Mouse (Mus musculus): ENCODE results near the gene Fscn1. TPM values are rescaled to one million over a fixed set of nuclear protein-coding genes. Genes with fewer than 3 reads are reported as not detected.
A peak's percentile ranks its signal among the peaks of the same experiment; 100 is the strongest.

Gene Fscn1
- polyA plus RNA-seq, 1 experiment from 2014 or later = 120 TPM

GRCm38 (mm10) chr5:142962444-142962961 lies 2.4 kb downstream of the Fscn1 start:
- ATAC-seq (ENCODE audit: insufficient number of reproducible peaks, insufficient read depth, low FRiP score, low read depth) = no peak
- H3K4me1 ChIP-seq (ENCODE audit: control insufficient read depth in 2 of 2, insufficient read depth in 2 of 2, low read length in 2 of 2) = peaks cover 24 to 31% of the 10 kb centered on the region in 2 experiments
- peak overlapping the region; percentile 63 to 76 for H3K4me3 ChIP-seq (ENCODE audit: control insufficient read depth in 1 of 2, insufficient read depth in 1 of 2, low read depth in 1 of 2, low read length in 2 of 2)
- 11% methylated on average over 11 of the region's 11 CpGs for WGBS
- no peaks in the 10 kb centered on the region for H3K9me3 ChIP-seq (ENCODE audit: control insufficient read depth, low read length)
- 0 out of 2 replicates have a peak, but pooled peaks cover 2% of the 10 kb centered on the region for H3K36me3 ChIP-seq (ENCODE audit: control insufficient read depth, insufficient read depth, low read length)
- peak overlapping the region; percentile 58 to 89 for H3K27ac ChIP-seq (replicated peaks in 1 of 2; ENCODE audit: control insufficient read depth in 1 of 2, insufficient read depth in 1 of 2, low read depth in 2 of 2, low read length in 2 of 2)
- peak overlapping the region; percentile 95 for H3K4me2 ChIP-seq (ENCODE audit: low read length)
- no peaks in the 10 kb centered on the region for H3K27me3 ChIP-seq (ENCODE audit: control insufficient read depth, insufficient read depth, low read length)
- H3K9ac ChIP-seq (ENCODE audit: low read length) = peak overlapping the region; percentile 91

GRCm38 (mm10) chr5:142963003-142963704 lies 3.0 kb downstream of the Fscn1 start:
- ATAC-seq (ENCODE audit: insufficient number of reproducible peaks, insufficient read depth, low FRiP score, low read depth) = no peak

GRCm38 (mm10) chr5:142963705-142964494 lies 3.8 kb downstream of the Fscn1 start:
- Histone ChIP-seq H3K4me1 (ENCODE audit: control insufficient read depth in 2 of 2, insufficient read depth in 2 of 2, low read length in 2 of 2) (peaks cover 22 to 31% of the 10 kb centered on the region in 2 experiments), H3K36me3 (ENCODE audit: control insufficient read depth, insufficient read depth, low read length) (peaks cover 10% of the 10 kb centered on the region; the same call in 1 of the 2 replicates), H3K27ac (replicated peaks in 1 of 2; ENCODE audit: control insufficient read depth in 1 of 2, insufficient read depth in 1 of 2, low read depth in 2 of 2, low read length in 2 of 2) (peak overlapping the region; percentile 23 to 89; a peak in 2 of 4 replicates), H3K4me3 (ENCODE audit: control insufficient read depth in 1 of 2, insufficient read depth in 1 of 2, low read depth in 1 of 2, low read length in 2 of 2) (peak overlapping the region; percentile 63 to 76), H3K9ac (ENCODE audit: low read length) (peak overlapping the region; percentile 91; the same call in 1 of the 2 replicates), H3K9me3 (ENCODE audit: control insufficient read depth, low read length) (no peaks in the 10 kb centered on the region), H3K27me3 (ENCODE audit: control insufficient read depth, insufficient read depth, low read length) (no peaks in the 10 kb centered on the region), H3K4me2 (ENCODE audit: low read length) (peak overlapping the region; percentile 95)
- ATAC-seq (ENCODE audit: insufficient number of reproducible peaks, insufficient read depth, low FRiP score, low read depth) = no peak
- whole genome bisulfite sequencing = 54% methylated on average over 17 of the region's 17 CpGs

More at GRCm38 (mm10) chr5:142963003-142963704, 3.0 kb downstream of the Fscn1 start:
- 16% methylated on average over 13 of the region's 13 CpGs for WGBS
- peaks cover 6% of the 10 kb centered on the region; the same call in 1 of the 2 replicates for H3K36me3 ChIP-seq (ENCODE audit: control insufficient read depth, insufficient read depth, low read length)
- peak overlapping the region; percentile 95 for H3K4me2 ChIP-seq (ENCODE audit: low read length)
- H3K4me1 ChIP-seq (ENCODE audit: control insufficient read depth in 2 of 2, insufficient read depth in 2 of 2, low read length in 2 of 2) = peaks cover 24 to 31% of the 10 kb centered on the region in 2 experiments
- H3K9me3 ChIP-seq (ENCODE audit: control insufficient read depth, low read length) = no peaks in the 10 kb centered on the region
- H3K27me3 ChIP-seq (ENCODE audit: control insufficient read depth, insufficient read depth, low read length) = no peaks in the 10 kb centered on the region
- H3K4me3 ChIP-seq (ENCODE audit: control insufficient read depth in 1 of 2, insufficient read depth in 1 of 2, low read depth in 1 of 2, low read length in 2 of 2) = peak overlapping the region; percentile 63 to 76
- peak overlapping the region; percentile 33 to 89 for H3K27ac ChIP-seq (replicated peaks in 1 of 2; ENCODE audit: control insufficient read depth in 1 of 2, insufficient read depth in 1 of 2, low read depth in 2 of 2, low read length in 2 of 2)
- H3K9ac ChIP-seq (ENCODE audit: low read length) = peak overlapping the region; percentile 91

- 93% methylated on average over 6 of the region's 6 CpGs for WGBS
- Histone ChIP-seq H3K36me3 (ENCODE audit: control insufficient read depth, insufficient read depth, low read length) (peaks cover 16% of the 10 kb centered on the region), H3K9me3 (ENCODE audit: control insufficient read depth, low read length) (no peaks in the 10 kb centered on the region), H3K27me3 (ENCODE audit: control insufficient read depth, insufficient read depth, low read length) (no peaks in the 10 kb centered on the region), H3K4me3 (ENCODE audit: control insufficient read depth in 1 of 2, insufficient read depth in 1 of 2, low read depth in 1 of 2, low read length in 2 of 2) (peak overlapping the region in 1 of 2 experiments; percentile 63; a peak in 1 of 4 replicates), H3K4me1 (ENCODE audit: control insufficient read depth in 2 of 2, insufficient read depth in 2 of 2, low read length in 2 of 2) (peaks cover 22 to 31% of the 10 kb centered on the region in 2 experiments), H3K27ac (replicated peaks in 1 of 2; ENCODE audit: control insufficient read depth in 1 of 2, insufficient read depth in 1 of 2, low read depth in 2 of 2, low read length in 2 of 2) (no peak overlapping the region), H3K9ac (ENCODE audit: low read length) (no peak overlapping the region), H3K4me2 (ENCODE audit: low read length) (peak overlapping the region; percentile 95)
- ATAC-seq (ENCODE audit: insufficient number of reproducible peaks, insufficient read depth, low FRiP score, low read depth) = no peak
Observed at GRCm38 (mm10) chr5:142964650-142965049, 4.5 kb downstream of the Fscn1 start.

GRCm38 (mm10) chr5:142968411-142968810 lies 8.3 kb downstream of the Fscn1 start:
- H3K4me2 ChIP-seq (ENCODE audit: low read length) = no peak overlapping the region
- H3K9ac ChIP-seq (ENCODE audit: low read length) = no peak overlapping the region
- WGBS = 90% methylated on average over 14 of the region's 14 CpGs
- no peaks in the 10 kb centered on the region for H3K27me3 ChIP-seq (ENCODE audit: control insufficient read depth, insufficient read depth, low read length)
- H3K4me3 ChIP-seq (ENCODE audit: control insufficient read depth in 1 of 2, insufficient read depth in 1 of 2, low read depth in 1 of 2, low read length in 2 of 2) = no peak overlapping the region
- peaks cover 53% of the 10 kb centered on the region for H3K36me3 ChIP-seq (ENCODE audit: control insufficient read depth, insufficient read depth, low read length)
- no peaks in the 10 kb centered on the region for H3K9me3 ChIP-seq (ENCODE audit: control insufficient read depth, low read length)
- no peak for ATAC-seq (ENCODE audit: insufficient number of reproducible peaks, insufficient read depth, low FRiP score, low read depth)
- no peak overlapping the region for H3K27ac ChIP-seq (replicated peaks in 1 of 2; ENCODE audit: control insufficient read depth in 1 of 2, insufficient read depth in 1 of 2, low read depth in 2 of 2, low read length in 2 of 2)
- H3K4me1 ChIP-seq (ENCODE audit: control insufficient read depth in 2 of 2, insufficient read depth in 2 of 2, low read length in 2 of 2) = peaks cover 8 to 13% of the 10 kb centered on the region in 2 experiments

- H3K4me1 ChIP-seq (ENCODE audit: control insufficient read depth in 2 of 2, insufficient read depth in 2 of 2, low read length in 2 of 2) = peaks cover 13 to 14% of the 10 kb centered on the region in 2 experiments
- H3K4me3 ChIP-seq (ENCODE audit: control insufficient read depth in 1 of 2, insufficient read depth in 1 of 2, low read depth in 1 of 2, low read length in 2 of 2) = no peak overlapping the region
- no peak overlapping the region for H3K9ac ChIP-seq (ENCODE audit: low read length)
- peaks cover 46% of the 10 kb centered on the region for H3K36me3 ChIP-seq (ENCODE audit: control insufficient read depth, insufficient read depth, low read length)
- no peaks in the 10 kb centered on the region for H3K27me3 ChIP-seq (ENCODE audit: control insufficient read depth, insufficient read depth, low read length)
- no peaks in the 10 kb centered on the region for H3K9me3 ChIP-seq (ENCODE audit: control insufficient read depth, low read length)
- 43% methylated on average over 3 of the region's 3 CpGs for WGBS
- no peak for ATAC-seq (ENCODE audit: insufficient number of reproducible peaks, insufficient read depth, low FRiP score, low read depth)
- H3K4me2 ChIP-seq (ENCODE audit: low read length) = no peak overlapping the region
- H3K27ac ChIP-seq (replicated peaks in 1 of 2; ENCODE audit: control insufficient read depth in 1 of 2, insufficient read depth in 1 of 2, low read depth in 2 of 2, low read length in 2 of 2) = no peak overlapping the region
Observed at GRCm38 (mm10) chr5:142973971-142974370, 13.8 kb downstream of the Fscn1 start.

GRCm38 (mm10) chr5:142974598-142975121 lies 14.5 kb downstream of the Fscn1 start:
- peaks cover 13 to 14% of the 10 kb centered on the region in 2 experiments for H3K4me1 ChIP-seq (ENCODE audit: control insufficient read depth in 2 of 2, insufficient read depth in 2 of 2, low read length in 2 of 2)

More at GRCm38 (mm10) chr5:142974598-142975121, 14.5 kb downstream of the Fscn1 start:
- H3K9me3 ChIP-seq (ENCODE audit: control insufficient read depth, low read length) = no peaks in the 10 kb centered on the region
- H3K9ac ChIP-seq (ENCODE audit: low read length) = no peak overlapping the region
- WGBS = 8% methylated on average over 18 of the region's 18 CpGs
- no peaks in the 10 kb centered on the region for H3K27me3 ChIP-seq (ENCODE audit: control insufficient read depth, insufficient read depth, low read length)
- ATAC-seq (ENCODE audit: insufficient number of reproducible peaks, insufficient read depth, low FRiP score, low read depth) = peak; percentile 27
- peak overlapping the region in 1 of 2 experiments; percentile 41; a peak in 2 of 4 replicates for H3K27ac ChIP-seq (replicated peaks in 1 of 2; ENCODE audit: control insufficient read depth in 1 of 2, insufficient read depth in 1 of 2, low read depth in 2 of 2, low read length in 2 of 2)
- no peak overlapping the region for H3K4me3 ChIP-seq (ENCODE audit: control insufficient read depth in 1 of 2, insufficient read depth in 1 of 2, low read depth in 1 of 2, low read length in 2 of 2)
- peak overlapping the region; percentile 41 for H3K4me2 ChIP-seq (ENCODE audit: low read length)
- H3K36me3 ChIP-seq (ENCODE audit: control insufficient read depth, insufficient read depth, low read length) = peaks cover 40% of the 10 kb centered on the region
